Mouse (Mus musculus) midbrain, embryonic 10.5 days (tissue): ENCODE measurements around the gene Pitx2. TPM values are rescaled to one million over a fixed set of nuclear protein-coding genes. Genes with fewer than 3 reads are reported as not detected.

Experiments used
- DNase-seq: peaks from one replicate; pipeline ENCODE4 v3.0.0-alpha.2; 2017; ENCODE audit warnings: low spot score
- H3K27ac ChIP-seq: fragments of 300-500 bp; sonication (generic); replicated peaks from 2 replicates; pipeline ENCODE4 v1.5.1; 2016; ENCODE audit warnings: mild to moderate bottlenecking
- H3K27me3 ChIP-seq: fragments of 300-500 bp; sonication (generic); 2 replicates; pipeline ENCODE4 v1.6.1; 2016; ENCODE audit warnings: low read depth, mild to moderate bottlenecking; ENCODE audit not compliant: poor library complexity, severe bottlenecking
- H3K36me3 ChIP-seq: fragments of 300-500 bp; sonication (generic); 2 replicates; pipeline ENCODE4 v1.6.1; 2016; ENCODE audit warnings: mild to moderate bottlenecking, moderate library complexity
- H3K4me1 ChIP-seq: fragments of 300-500 bp; sonication (generic); 2 replicates; pipeline ENCODE4 v1.6.1; 2016
- H3K4me3 ChIP-seq: fragments of 300-500 bp; sonication (generic); 2 replicates; pipeline ENCODE4 v1.5.1; 2016; ENCODE audit warnings: mild to moderate bottlenecking, moderate library complexity
- H3K9me3 ChIP-seq: fragments of 300-500 bp; sonication (generic); replicated peaks from 2 replicates; pipeline ENCODE4 v1.6.1; 2016; ENCODE audit warnings: mild to moderate bottlenecking
- whole genome bisulfite sequencing: fragments of 180-500 bp; shearing (Covaris S2); methylation state at CpG from one replicate; pipeline ENCODE4 v1.1.7; 2016; 5-methylcytosine and 5-hydroxymethylcytosine counted together
- polyA plus RNA-seq: library from polyadenylated mRNA; unstranded; fragments of >200 nt; fragmentation: Nextera tagmentation; extraction: Ambion mirVana; gene quantifications from 2 replicates; pipeline ENCODE4 v1.2.1, GENCODE M21; 2016

The Pitx2 gene
- 27.8 and 47.0 TPM in 2 replicates for polyA plus RNA-seq

DNA sequence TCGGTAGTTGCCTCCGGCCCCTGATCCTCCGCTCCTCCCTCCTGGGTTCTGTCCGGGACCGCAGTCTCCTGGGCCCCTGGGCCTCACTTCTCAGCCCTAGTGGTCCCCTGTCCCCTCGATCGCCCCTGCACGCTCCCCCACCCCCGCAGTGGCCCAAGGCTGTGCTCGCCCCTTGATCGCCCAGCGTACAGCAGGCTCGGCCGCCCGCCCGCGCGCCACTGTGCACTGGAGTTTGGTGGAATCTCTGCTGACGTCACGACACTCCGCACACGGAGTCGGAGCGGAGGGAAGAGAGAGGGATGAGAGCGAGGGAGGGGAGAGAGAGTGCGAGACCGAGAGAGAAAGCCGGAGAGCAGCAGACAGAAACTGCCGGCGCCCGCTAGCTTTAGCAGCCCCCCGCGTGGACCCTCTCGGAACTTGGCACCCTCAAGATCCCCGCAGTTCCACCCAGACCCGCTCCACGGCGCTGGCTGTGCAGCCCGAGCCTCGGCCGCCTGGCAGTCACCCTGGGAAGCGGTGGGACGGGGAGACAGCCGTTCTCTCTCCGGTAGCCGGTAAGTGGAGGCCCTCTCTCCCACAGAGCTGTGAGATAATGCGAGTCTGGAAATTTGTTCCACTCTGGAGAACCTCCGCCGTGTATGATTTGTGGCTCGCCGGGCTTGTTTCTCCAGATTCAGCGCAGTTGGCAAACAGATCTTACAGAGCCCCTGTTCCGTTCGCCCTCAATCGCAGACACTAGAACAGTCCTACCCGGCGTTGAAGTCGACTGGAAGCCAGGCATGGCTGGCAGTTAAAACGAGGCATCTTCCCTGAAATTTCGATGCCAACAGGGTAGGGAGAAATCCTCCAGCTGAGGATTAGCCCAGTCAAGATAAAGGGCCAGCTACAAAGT, at the start of gene Pitx2:
Gene Pitx2, plus strand, starts transcription at position 270 of the 892 bp plus-strand sequence.
- Histone ChIP-seq H3K27me3 (peaks cover 100% of the 10 kb centered on the region), H3K9me3 (no peaks in the 10 kb centered on the region), H3K4me1 (peaks cover 62% of the 10 kb centered on the region), H3K27ac (peak within 1 kb of the TSS; percentile 79), H3K4me3 (peak within 1 kb of the TSS; percentile 59), H3K36me3 (no peaks in the 10 kb centered on the region)
- peak; percentile 83 for DNase-seq
- under 1% methylated on average over 60 of the region's 60 CpGs for WGBS

- WGBS, result 86% methylated on average over 2 of the region's 2 CpGs
These were observed 49.7 kb upstream of the Pitx2 start for GRCm38 (mm10) chr3:129150001-129150400.

GRCm38 (mm10) chr3:129151096-129151685, 48.5 kb upstream of the Pitx2 start:
- H3K4me1 ChIP-seq, result no peaks in the 10 kb centered on the region
- no peak for DNase-seq
- no peaks in the 10 kb centered on the region for H3K27me3 ChIP-seq
- WGBS, result 71% methylated on average over 8 of the region's 8 CpGs
- no peaks in the 10 kb centered on the region for H3K9me3 ChIP-seq
- H3K4me3 ChIP-seq, result no peak overlapping the region
- no peaks in the 10 kb centered on the region for H3K36me3 ChIP-seq
- H3K27ac ChIP-seq, result no peak overlapping the region

More at GRCm38 (mm10) chr3:129150001-129150400, 49.7 kb upstream of the Pitx2 start:
- Histone ChIP-seq H3K4me1 (no peaks in the 10 kb centered on the region), H3K27ac (no peak overlapping the region), H3K4me3 (no peak overlapping the region), H3K9me3 (no peaks in the 10 kb centered on the region), H3K36me3 (no peaks in the 10 kb centered on the region), H3K27me3 (no peaks in the 10 kb centered on the region)
- no peak for DNase-seq

- no peak for DNase-seq
These were observed 40.8 kb upstream of the Pitx2 start for GRCm38 (mm10) chr3:129158812-129159370.

GRCm38 (mm10) chr3:129161333-129162035, 38.2 kb upstream of the Pitx2 start:
- Histone ChIP-seq H3K36me3 (no peaks in the 10 kb centered on the region), H3K9me3 (no peaks in the 10 kb centered on the region), H3K4me1 (no peaks in the 10 kb centered on the region), H3K4me3 (no peak overlapping the region), H3K27me3 (no peaks in the 10 kb centered on the region), H3K27ac (no peak overlapping the region)
- WGBS, result 87% methylated on average over 11 of the region's 11 CpGs
- no peak for DNase-seq

More at GRCm38 (mm10) chr3:129158812-129159370, 40.8 kb upstream of the Pitx2 start:
- Histone ChIP-seq H3K9me3 (no peaks in the 10 kb centered on the region), H3K27ac (no peak overlapping the region), H3K4me1 (no peaks in the 10 kb centered on the region), H3K27me3 (no peaks in the 10 kb centered on the region), H3K4me3 (no peak overlapping the region), H3K36me3 (no peaks in the 10 kb centered on the region)
- WGBS, result 73% methylated on average over 9 of the region's 9 CpGs

DNA sequence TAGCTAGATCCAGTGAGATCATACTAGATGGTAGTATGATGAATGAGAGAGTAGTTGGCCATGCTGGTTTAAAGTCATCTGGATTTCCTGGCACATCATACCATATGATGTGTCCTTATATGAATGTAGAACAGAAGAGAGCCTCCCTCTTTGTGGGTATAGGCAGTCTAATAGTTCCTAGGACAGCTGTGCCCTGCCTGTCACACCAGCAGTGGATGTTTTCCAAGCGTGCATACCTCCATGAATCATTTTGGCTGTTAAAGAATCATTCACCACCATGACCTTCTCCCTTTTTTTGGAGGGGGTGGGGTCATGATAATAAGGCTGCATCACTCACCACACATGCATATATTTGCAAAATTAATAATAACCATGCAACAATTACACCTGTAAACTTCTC, 35.4 kb upstream of the Pitx2 start:
- 100% methylated on average over 1 of the region's 1 CpGs for WGBS
- Histone ChIP-seq H3K27me3 (no peaks in the 10 kb centered on the region), H3K9me3 (no peaks in the 10 kb centered on the region), H3K27ac (no peak overlapping the region), H3K4me3 (no peak overlapping the region), H3K36me3 (no peaks in the 10 kb centered on the region), H3K4me1 (no peaks in the 10 kb centered on the region)
- DNase-seq, result no peak

DNA sequence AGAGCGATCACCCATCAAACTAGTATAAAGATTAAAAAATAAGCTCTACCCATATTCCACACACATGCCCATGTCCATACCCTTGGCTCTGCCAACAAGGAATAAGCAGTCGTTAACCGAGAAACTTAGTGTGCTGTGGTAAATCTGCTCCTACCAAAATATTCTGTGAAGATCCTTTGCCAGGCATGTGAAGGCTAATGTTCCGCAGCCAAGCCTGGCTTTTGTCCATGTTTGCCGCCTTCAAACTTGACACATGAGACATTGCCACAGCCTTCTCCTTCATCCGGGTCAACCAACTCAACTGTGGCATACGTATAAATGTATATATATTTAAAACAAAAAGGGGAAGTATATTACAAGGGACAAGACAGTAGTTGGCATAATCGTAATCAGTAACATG, 34.0 kb upstream of the Pitx2 start:
- DNase-seq, result no peak
- 94% methylated on average over 8 of the region's 8 CpGs for WGBS

GRCm38 (mm10) chr3:129166684-129167083, 33.0 kb upstream of the Pitx2 start:
- Histone ChIP-seq H3K4me3 (no peak overlapping the region), H3K27me3 (no peaks in the 10 kb centered on the region), H3K9me3 (no peaks in the 10 kb centered on the region), H3K4me1 (no peaks in the 10 kb centered on the region), H3K27ac (no peak overlapping the region), H3K36me3 (no peaks in the 10 kb centered on the region)
- WGBS, result 8% methylated on average over 6 of the region's 6 CpGs
- no peak for DNase-seq

More for the DNA sequence above, 34.0 kb upstream of the Pitx2 start:
- H3K36me3 ChIP-seq, result no peaks in the 10 kb centered on the region
- no peaks in the 10 kb centered on the region for H3K27me3 ChIP-seq
- no peak overlapping the region for H3K27ac ChIP-seq
- H3K4me3 ChIP-seq, result no peak overlapping the region
- H3K9me3 ChIP-seq, result no peaks in the 10 kb centered on the region
- no peaks in the 10 kb centered on the region for H3K4me1 ChIP-seq

DNA sequence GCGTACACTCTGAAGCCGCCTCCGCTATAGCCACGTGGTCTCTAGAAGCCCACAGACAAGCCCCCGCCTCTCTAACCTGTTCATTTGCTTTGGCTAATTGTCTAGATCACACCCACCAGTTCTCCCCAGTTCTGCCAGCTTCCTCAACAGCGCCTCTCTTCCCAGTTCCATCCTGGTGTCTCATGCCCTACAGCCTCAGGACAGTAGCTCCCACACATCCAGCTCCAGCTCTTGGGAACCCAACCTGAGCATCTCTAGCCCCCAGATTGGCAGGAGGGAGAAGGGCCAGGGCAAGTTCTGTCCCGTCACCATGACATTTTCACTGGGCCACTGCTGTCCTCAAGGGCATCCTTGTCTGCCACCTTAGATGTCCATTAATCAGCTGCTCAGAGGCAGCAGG, 29.3 kb upstream of the Pitx2 start:
- Histone ChIP-seq H3K9me3 (no peaks in the 10 kb centered on the region), H3K36me3 (no peaks in the 10 kb centered on the region), H3K4me3 (no peak overlapping the region), H3K27ac (no peak overlapping the region), H3K27me3 (no peaks in the 10 kb centered on the region), H3K4me1 (no peaks in the 10 kb centered on the region)
- no peak for DNase-seq
- WGBS, result 89% methylated on average over 7 of the region's 7 CpGs

GRCm38 (mm10) chr3:129171789-129172188, 27.9 kb upstream of the Pitx2 start:
- no peak for DNase-seq

DNA sequence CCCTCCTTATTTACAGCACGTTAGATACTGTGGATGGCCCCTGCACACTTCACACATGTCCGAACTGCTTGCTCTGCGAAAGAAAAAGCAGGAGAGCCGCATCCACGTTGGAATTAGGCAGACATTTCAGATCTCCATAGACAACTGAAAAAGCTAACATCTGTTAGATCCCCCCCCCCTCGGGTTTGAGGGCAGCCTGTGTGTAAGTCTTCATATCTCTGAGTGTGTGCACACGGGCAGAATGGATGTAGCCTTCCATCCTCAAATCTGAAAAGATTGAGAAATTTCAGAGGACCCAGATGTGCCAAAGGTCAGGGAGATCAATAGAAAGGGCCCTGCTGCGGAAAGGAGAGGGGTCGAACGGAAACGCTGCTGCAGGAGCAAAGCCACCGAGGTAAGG, 5.2 kb upstream of the Pitx2 start:
- H3K27ac ChIP-seq, result no peak overlapping the region
- peak overlapping the region; percentile 31; the same call in 1 of the 2 replicates for H3K4me3 ChIP-seq
- no peaks in the 10 kb centered on the region for H3K36me3 ChIP-seq
- peaks cover 35% of the 10 kb centered on the region for H3K4me1 ChIP-seq
- peak; percentile 33 for DNase-seq
- H3K27me3 ChIP-seq, result peaks cover 94% of the 10 kb centered on the region
- WGBS, result 3% methylated on average over 12 of the region's 12 CpGs
- no peaks in the 10 kb centered on the region for H3K9me3 ChIP-seq

More at GRCm38 (mm10) chr3:129171789-129172188, 27.9 kb upstream of the Pitx2 start:
- no peaks in the 10 kb centered on the region for H3K27me3 ChIP-seq
- no peak overlapping the region for H3K27ac ChIP-seq
- no peaks in the 10 kb centered on the region for H3K9me3 ChIP-seq
- H3K4me1 ChIP-seq, result no peaks in the 10 kb centered on the region
- no peak overlapping the region for H3K4me3 ChIP-seq
- WGBS, result 96% methylated on average over 4 of the region's 4 CpGs
- H3K36me3 ChIP-seq, result no peaks in the 10 kb centered on the region

GRCm38 (mm10) chr3:129195036-129195435, 4.6 kb upstream of the Pitx2 start:
- no peaks in the 10 kb centered on the region for H3K36me3 ChIP-seq
- no peaks in the 10 kb centered on the region for H3K9me3 ChIP-seq
- peak; percentile 56 for DNase-seq
- under 1% methylated on average over 16 of the region's 16 CpGs for WGBS
- H3K4me3 ChIP-seq, result peak overlapping the region; percentile 31
- H3K4me1 ChIP-seq, result peaks cover 41% of the 10 kb centered on the region
- peaks cover 98% of the 10 kb centered on the region for H3K27me3 ChIP-seq
- H3K27ac ChIP-seq, result peak overlapping the region; percentile 65
